Mouse (Mus musculus) mesoderm, embryonic 11.5 days (tissue): ENCODE data around the gene C130032M10Rik.

ENCODE experiments used
- DNase-seq: peaks from one replicate; pipeline ENCODE4 v3.0.0-alpha.2; 2012; ENCODE audit warnings: low read depth, low spot score

The C130032M10Rik gene

GRCm38 (mm10) chr9:114548496-114548895 is 33.0 kb downstream of the C130032M10Rik start:
- DNase-seq = no peak

GRCm38 (mm10) chr9:114549117-114549516 is 33.6 kb downstream of the C130032M10Rik start:
- no peak for DNase-seq

GRCm38 (mm10) chr9:114550033-114550432 is 34.5 kb downstream of the C130032M10Rik start:
- no peak for DNase-seq

- DNase-seq = no peak
Measured at GRCm38 (mm10) chr9:114553828-114554227, 38.3 kb downstream of the C130032M10Rik start.

- no peak for DNase-seq
Measured at GRCm38 (mm10) chr9:114554355-114554979, 39.0 kb downstream of the C130032M10Rik start.

- no peak for DNase-seq
Measured at GRCm38 (mm10) chr9:114556276-114556855, 40.9 kb downstream of the C130032M10Rik start.

GRCm38 (mm10) chr9:114557086-114557485 is 41.6 kb downstream of the C130032M10Rik start:
- no peak for DNase-seq

- no peak for DNase-seq
Measured at GRCm38 (mm10) chr9:114560141-114560540, 44.6 kb downstream of the C130032M10Rik start.

- DNase-seq = no peak
Measured at GRCm38 (mm10) chr9:114560771-114561670, 45.5 kb downstream of the C130032M10Rik start.

- no peak for DNase-seq
Measured at GRCm38 (mm10) chr9:114561671-114561971, 46.1 kb downstream of the C130032M10Rik start.

- peak; percentile 48 for DNase-seq
Measured at GRCm38 (mm10) chr9:114562031-114562918, 46.8 kb downstream of the C130032M10Rik start.

- DNase-seq = peak; percentile 59
Measured at GRCm38 (mm10) chr9:114562919-114563751, 47.6 kb downstream of the C130032M10Rik start.

GRCm38 (mm10) chr9:114563761-114564606 is 48.5 kb downstream of the C130032M10Rik start, which contains the start of gene Trim71:
TSS of gene Trim71 (minus strand) at chr9:114564369.
- DNase-seq = peak; percentile 83

GRCm38 (mm10) chr9:114564667-114565066 is 49.2 kb downstream of the C130032M10Rik start:
- DNase-seq = no peak
